Mouse (Mus musculus) B cell, adult 67 days (primary cell): ENCODE data around the gene Ngfr. TPM values are rescaled to one million over a fixed set of nuclear protein-coding genes. Genes with fewer than 3 reads are reported as not detected.

Source experiments
- total RNA-seq, 2 experiments: library from RNA; stranded (reverse); gene quantifications; 4 replicates each; pipeline ENCODE4 v1.2.4; 2023

The Ngfr gene
- 1 to 10 TPM; 6.9 to 8.7 TPM for total RNA-seq

GRCm38 (mm10) chr11:95587423-95587951, at the start of gene Ngfr:
Ngfr (minus strand) TSS chr11:95587735.

Other genes with a start within 250 kb of the Ngfr start
- 10 to 100 TPM; 74.3 to 83.7 TPM for gene Slc35b1, start 203.0 kb downstream of the Ngfr start, total RNA-seq
- 100 to 1,000 TPM; 116 to 126 TPM for gene Spop, start 173.7 kb downstream of the Ngfr start, total RNA-seq
- not detected for gene Nxph3, start 73.2 kb downstream of the Ngfr start, total RNA-seq
- 10 to 100 TPM; 53.9 to 63.9 TPM for gene Phb, start 79.2 kb upstream of the Ngfr start, total RNA-seq
- 10 to 100 TPM; 68.4 to 75.1 TPM for gene Zfp652, start 124.9 kb upstream of the Ngfr start, total RNA-seq
- gene B130006D01Rik, start 135.9 kb upstream of the Ngfr start, total RNA-seq, result 1 to 10 TPM; 4.0 to 4.8 TPM
- gene Phospho1, start 236.8 kb upstream of the Ngfr start, total RNA-seq, result not detected
- 10 to 100 TPM; 52.4 to 62.8 TPM for gene Gngt2, start 249.5 kb upstream of the Ngfr start, total RNA-seq